Comparison of ENCODE assay signal across 28 mouse cellular contexts in genomic region chr13:75760859-75761548, GRCm38 (mm10). TPM values are rescaled to one million over a fixed set of nuclear protein-coding genes. Genes with fewer than 3 reads are reported as not detected.
DNase-seq lines count a peak whose midpoint lies in the region; ATAC-seq and TF ChIP-seq lines count a peak whose summit lies in the region.
"Had no signal": no experiment of that assay in that cellular context is flagged by ENCODE, and none has a peak within 500 bp of the region (broad histone marks: within the 10 kb centered on the region; RNA-seq: fewer than 3 reads in every experiment).

No protein-coding gene starts in this region.

- no peaks in the 10 kb centered on the region for H3K27me3 ChIP-seq in kidney, adult 2 months (replicated peaks; ENCODE audit: control insufficient read depth, insufficient read depth, low read length)
- H3K27me3 ChIP-seq in liver, postnatal 0 days (ENCODE audit: insufficient read depth, low read length): no peaks in the 10 kb centered on the region
- H3K27me3 ChIP-seq in lung, postnatal 0 days (replicated peaks; ENCODE audit: insufficient read depth, low read length): no peaks in the 10 kb centered on the region
- H3K27me3 ChIP-seq: embryonic facial prominence, embryonic 15.5 days; forebrain, embryonic 13.5 days; kidney, embryonic 15.5 days; limb, embryonic 13.5 days; midbrain, embryonic 15.5 days; neural tube, embryonic 12.5 days had no signal

- H3K36me3 ChIP-seq in kidney, adult 2 months (ENCODE audit: control insufficient read depth, insufficient read depth, low read length): peaks cover 2% of the 10 kb centered on the region; the same call in 1 of the 2 replicates
- peaks cover 66% of the 10 kb centered on the region for H3K36me3 ChIP-seq in liver, postnatal 0 days (replicated peaks; ENCODE audit: insufficient read depth, low read length)
- peaks cover 4% of the 10 kb centered on the region; the same call in 1 of the 2 replicates for H3K36me3 ChIP-seq in lung, postnatal 0 days (ENCODE audit: insufficient read depth, low read length)
- H3K36me3 ChIP-seq: embryonic facial prominence, embryonic 10.5 days; embryonic facial prominence, embryonic 15.5 days; limb, embryonic 13.5 days; midbrain, embryonic 15.5 days; neural tube, embryonic 12.5 days had no signal

- intact Hi-C loops in gastrocnemius, adult 2 months (cut with DNase I): no loop called here

- no peaks in the 10 kb centered on the region for H3K4me1 ChIP-seq in kidney, adult 2 months (ENCODE audit: control insufficient read depth, insufficient read depth, low read length)
- peaks cover 6% of the 10 kb centered on the region; the same call in 1 of the 2 replicates for H3K4me1 ChIP-seq in liver, postnatal 0 days (ENCODE audit: insufficient read depth)
- H3K4me1 ChIP-seq in lung, postnatal 0 days (ENCODE audit: insufficient read depth, low read depth, low read length): no peaks in the 10 kb centered on the region
- H3K4me1 ChIP-seq: embryonic facial prominence, embryonic 15.5 days; kidney, embryonic 15.5 days; limb, embryonic 13.5 days; midbrain, embryonic 15.5 days had no signal

- TF ChIP-seq EP300 in liver, postnatal 0 days (IDR thresholded peaks at IDR 0.05; ENCODE audit: low read depth): no peak
- TF ChIP-seq EP300 in lung, postnatal 0 days (IDR thresholded peaks at IDR 0.05): no peak

- TF ChIP-seq CTCF in gastrocnemius, adult 2 months (IDR thresholded peaks at IDR 0.05): no peak
- no peak for TF ChIP-seq CTCF in kidney, adult 2 months (conservative IDR thresholded peaks at IDR 0.05; ENCODE audit: insufficient read depth, insufficient read length, low read depth, low read length)
- no peak for TF ChIP-seq CTCF in liver, postnatal 0 days (IDR thresholded peaks at IDR 0.05; ENCODE audit: low read depth)
- no peak for TF ChIP-seq CTCF in lung, postnatal 0 days (IDR thresholded peaks at IDR 0.05)

- H3K27ac ChIP-seq in gastrocnemius, adult 2 months: peak overlapping the region; percentile 9; the same call in 1 of the 2 replicates
- H3K27ac ChIP-seq in kidney, adult 2 months (ENCODE audit: insufficient read depth, low read depth, low read length): no peak overlapping the region
- peak overlapping the region; percentile 65 for H3K27ac ChIP-seq in liver, postnatal 0 days (ENCODE audit: low read depth)
- H3K27ac ChIP-seq in lung, postnatal 0 days (ENCODE audit: low read length): no peak overlapping the region
- H3K27ac ChIP-seq: embryonic facial prominence, embryonic 10.5 days; embryonic facial prominence, embryonic 15.5 days; forebrain, embryonic 13.5 days; hindbrain, embryonic 14.5 days; kidney, embryonic 15.5 days; limb, embryonic 13.5 days; midbrain, embryonic 10.5 days; midbrain, embryonic 15.5 days; neural tube, embryonic 12.5 days had no signal

- DNase-seq in gastrocnemius, adult 2 months: no peak
- no peak for DNase-seq in gastrocnemius, postnatal 4 days (ENCODE audit: low spot score in 2 of 2)
- peak; percentile 25 for DNase-seq in kidney, adult 2 months
- DNase-seq in kidney, adult 9 months: no peak
- peak; percentile 73 for DNase-seq in adipocyte (ENCODE audit: low spot score)
- no peak for DNase-seq in liver, postnatal 0 days
- no peak for DNase-seq in lung, postnatal 0 days (ENCODE audit: low spot score)
- DNase-seq in lung, postnatal 14 days: no peak
- DNase-seq: adrenal gland, adult 2 months; adrenal gland, postnatal 36 days; cerebellum, adult 18-20 months; cerebellum, postnatal 10 days; gastrocnemius, postnatal 14 days; kidney, postnatal 25 days; lung, adult 2 months; right cerebral cortex, adult 18-20 months; spleen, adult 18-20 months; thymus, postnatal 14 days had no signal

- H3K4me2 ChIP-seq in liver, postnatal 0 days (ENCODE audit: low read depth, low read length): no peak overlapping the region
- H3K4me2 ChIP-seq in lung, postnatal 0 days (replicated peaks; ENCODE audit: low read depth, low read length): no peak overlapping the region
- H3K4me2 ChIP-seq: embryonic facial prominence, embryonic 15.5 days; forebrain, embryonic 13.5 days; hindbrain, embryonic 14.5 days; kidney, embryonic 15.5 days; limb, embryonic 13.5 days; midbrain, embryonic 15.5 days; neural tube, embryonic 12.5 days had no signal

- 95% methylated on average over 4 of the region's 4 CpGs for WGBS in kidney, adult 2 months
- 90% methylated on average over 4 of the region's 4 CpGs for WGBS in liver, postnatal 0 days (ENCODE audit: insufficient replicate concordance)
- 92% methylated on average over 4 of the region's 4 CpGs for WGBS in lung, postnatal 0 days

- ATAC-seq in liver, postnatal 0 days: peak; percentile 64; the same call in 1 of the 2 replicates
- ATAC-seq in lung, postnatal 0 days: no peak
- ATAC-seq: forebrain, embryonic 13.5 days; intestine, postnatal 0 days; midbrain, embryonic 15.5 days had no signal

- no peak overlapping the region for H3K9ac ChIP-seq in liver, postnatal 0 days (replicated peaks)
- no peak overlapping the region for H3K9ac ChIP-seq in lung, postnatal 0 days (replicated peaks; ENCODE audit: low read depth)
- H3K9ac ChIP-seq: embryonic facial prominence, embryonic 15.5 days; forebrain, embryonic 13.5 days; hindbrain, embryonic 14.5 days; kidney, embryonic 15.5 days; limb, embryonic 13.5 days; midbrain, embryonic 15.5 days; neural tube, embryonic 12.5 days had no signal

- H3K4me3 ChIP-seq in gastrocnemius, adult 2 months: no peak overlapping the region
- no peak overlapping the region for H3K4me3 ChIP-seq in kidney, adult 2 months (ENCODE audit: insufficient read depth, low read depth, low read length)
- H3K4me3 ChIP-seq in liver, postnatal 0 days (ENCODE audit: low read depth, low read length): no peak overlapping the region
- no peak overlapping the region for H3K4me3 ChIP-seq in lung, postnatal 0 days (ENCODE audit: low read depth, low read length)
- H3K4me3 ChIP-seq: embryonic facial prominence, embryonic 10.5 days; embryonic facial prominence, embryonic 15.5 days; forebrain, embryonic 13.5 days; kidney, embryonic 15.5 days; limb, embryonic 13.5 days; midbrain, embryonic 10.5 days; midbrain, embryonic 15.5 days; neural tube, embryonic 12.5 days had no signal

- no peaks in the 10 kb centered on the region for H3K9me3 ChIP-seq in liver, postnatal 0 days (ENCODE audit: low read length)
- H3K9me3 ChIP-seq in lung, postnatal 0 days (ENCODE audit: low read length): no peaks in the 10 kb centered on the region
- H3K9me3 ChIP-seq: embryonic facial prominence, embryonic 10.5 days; embryonic facial prominence, embryonic 15.5 days; forebrain, embryonic 13.5 days; kidney, embryonic 15.5 days; limb, embryonic 13.5 days; midbrain, embryonic 10.5 days; midbrain, embryonic 15.5 days; neural tube, embryonic 12.5 days had no signal

- TF ChIP-seq POLR2A in kidney, adult 2 months (IDR thresholded peaks at IDR 0.05; ENCODE audit: low read depth, low read length): no peak

RNA-seq across cellular contexts. Expression of gene Ell2, which starts 54.4 kb away (rescaled TPM):
- total RNA-seq in gastrocnemius, adult 2 months (2021): 10 to 100 TPM; 30.9 to 67.0 TPM
- 10 to 100 TPM; 21.2 to 22.8 TPM for total RNA-seq in gastrocnemius, postnatal 4 days (2021)
- 6.3 and 8.2 TPM in 2 replicates for polyA plus RNA-seq in kidney, adult 2 months (2012; rRNA removed)
- polyA plus RNA-seq in liver, postnatal 0 days (2015; fragmentation: Nextera tagmentation; extraction: Ambion mirVana): 12.1 and 13.7 TPM in 2 replicates
- polyA plus RNA-seq in lung, postnatal 0 days (2015; fragmentation: Nextera tagmentation; extraction: Ambion mirVana): 6.1 and 7.0 TPM in 2 replicates

Comparison
In these comparisons a context has a peak if more than half of its experiments do, and no peak if none do; other contexts are left out.
1. DNase-seq: peak in kidney, adult 2 months (single experiment) and adipocyte (single experiment); none in gastrocnemius, adult 2 months (single experiment), gastrocnemius, postnatal 4 days (0 of 2), kidney, adult 9 months (single experiment), liver, postnatal 0 days (single experiment), lung, postnatal 0 days (single experiment) and lung, postnatal 14 days (single experiment).
2. H3K27ac ChIP-seq: peak in gastrocnemius, adult 2 months (single experiment) and liver, postnatal 0 days (single experiment); none in kidney, adult 2 months (single experiment) and lung, postnatal 0 days (single experiment).